ENCODE assay signal across 8 mouse cellular contexts in the genomic region with DNA sequence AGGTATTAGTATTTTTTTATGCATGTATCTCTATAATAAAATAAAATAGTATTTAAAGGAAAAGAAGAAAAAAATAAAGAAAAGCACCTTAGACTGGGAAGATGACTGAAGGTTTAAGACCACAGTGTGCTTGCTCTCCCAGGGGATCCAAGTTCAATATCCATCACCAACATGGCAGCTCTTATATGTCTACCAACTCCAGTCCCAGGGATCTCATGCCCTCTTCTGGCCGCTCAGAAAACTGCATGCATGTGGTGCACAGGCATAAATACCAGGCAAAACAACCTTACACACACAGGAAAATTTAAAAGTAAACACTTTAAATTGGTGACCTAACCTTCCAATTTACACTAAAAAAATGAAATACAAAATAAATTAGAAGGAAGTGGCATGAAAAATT.
DNase-seq lines count a peak whose midpoint lies in the region; ATAC-seq and TF ChIP-seq lines count a peak whose summit lies in the region.

No protein-coding gene starts in this region.

- no peaks in the 10 kb centered on the region for H3K4me1 ChIP-seq in lung, postnatal 0 days (ENCODE audit: insufficient read depth, low read depth, low read length)
- H3K4me1 ChIP-seq in hindbrain, postnatal 0 days (ENCODE audit: insufficient read depth, low read length): no peaks in the 10 kb centered on the region

- peak; percentile 56 for TF ChIP-seq CTCF in lung, postnatal 0 days (IDR thresholded peaks at IDR 0.05)
- TF ChIP-seq CTCF in hindbrain, postnatal 0 days (IDR thresholded peaks at IDR 0.05; ENCODE audit: low read depth): peak; percentile 74

- DNase-seq in adrenal gland, postnatal 10 days: peak; percentile 36
- no peak for DNase-seq in adrenal gland, adult 18-20 months (ENCODE audit: low spot score in 2 of 2)
- no peak for DNase-seq in lung, postnatal 0 days (ENCODE audit: low spot score)
- no peak for DNase-seq in lung, postnatal 36 days
- peak; percentile 22 to 53 for DNase-seq in cerebellum, postnatal 25 days
- DNase-seq in hindbrain, postnatal 0 days (ENCODE audit: low spot score): peak; percentile 52
- peak; percentile 42 for DNase-seq in right cerebral cortex, postnatal 4 days
- no peak for DNase-seq in natural killer cell, adult 2 months (ENCODE audit: low spot score in 2 of 2)

- no peak overlapping the region for H3K9ac ChIP-seq in lung, postnatal 0 days (replicated peaks; ENCODE audit: low read depth)
- no peak overlapping the region for H3K9ac ChIP-seq in hindbrain, postnatal 0 days (replicated peaks; ENCODE audit: low read length)

- no peak for TF ChIP-seq EP300 in lung, postnatal 0 days (IDR thresholded peaks at IDR 0.05)

- ATAC-seq in lung, postnatal 0 days: no peak
- ATAC-seq in hindbrain, postnatal 0 days: no peak

- no peaks in the 10 kb centered on the region for H3K9me3 ChIP-seq in lung, postnatal 0 days (ENCODE audit: low read length)
- H3K9me3 ChIP-seq in hindbrain, postnatal 0 days (ENCODE audit: low read length): no peaks in the 10 kb centered on the region

- no peaks in the 10 kb centered on the region for H3K36me3 ChIP-seq in lung, postnatal 0 days (ENCODE audit: insufficient read depth, low read length)
- H3K36me3 ChIP-seq in hindbrain, postnatal 0 days (ENCODE audit: insufficient read depth, low read length): no peaks in the 10 kb centered on the region

- no peaks in the 10 kb centered on the region for H3K27me3 ChIP-seq in lung, postnatal 0 days (replicated peaks; ENCODE audit: insufficient read depth, low read length)
- no peaks in the 10 kb centered on the region for H3K27me3 ChIP-seq in hindbrain, postnatal 0 days (ENCODE audit: insufficient read depth, low read length)

- no peak overlapping the region for H3K27ac ChIP-seq in lung, postnatal 0 days (ENCODE audit: low read length)
- H3K27ac ChIP-seq in hindbrain, postnatal 0 days: no peak overlapping the region

- WGBS in lung, postnatal 0 days: 24% methylated on average over 1 of the region's 1 CpGs
- 9% methylated on average over 1 of the region's 1 CpGs for WGBS in hindbrain, postnatal 0 days

- no peak overlapping the region for H3K4me3 ChIP-seq in lung, postnatal 0 days (ENCODE audit: low read depth, low read length)
- no peak overlapping the region for H3K4me3 ChIP-seq in hindbrain, postnatal 0 days (ENCODE audit: low read length)

- H3K4me2 ChIP-seq in lung, postnatal 0 days (replicated peaks; ENCODE audit: low read depth, low read length): no peak overlapping the region
- H3K4me2 ChIP-seq in hindbrain, postnatal 0 days (ENCODE audit: low read depth, low read length): no peak overlapping the region

Comparison
In these comparisons a context has a peak if more than half of its experiments do, and no peak if none do; other contexts are left out.
1. DNase-seq: peak in adrenal gland, postnatal 10 days (single experiment), cerebellum, postnatal 25 days (2 of 2), hindbrain, postnatal 0 days (single experiment) and right cerebral cortex, postnatal 4 days (single experiment); none in adrenal gland, adult 18-20 months (0 of 2), lung, postnatal 0 days (single experiment), lung, postnatal 36 days (single experiment) and natural killer cell, adult 2 months (0 of 2).